Mouse (Mus musculus) embryonic facial prominence, embryonic 13.5 days (tissue): Measurements from ENCODE around the gene Uchl5. TPM values are rescaled to one million over a fixed set of nuclear protein-coding genes. Genes with fewer than 3 reads are reported as not detected.

Experiments used
- ATAC-seq: fragments of 200-750 bp; cut with Nextera tagmentation; 2 replicates; pipeline ENCODE4 v1.8.0; 2017; ENCODE audit warnings: low read depth; ENCODE audit not compliant: insufficient number of reproducible peaks, insufficient read depth, low FRiP score, low TSS enrichment
- H3K27ac ChIP-seq: fragments of 300-500 bp; sonication (generic); 2 replicates; pipeline ENCODE4 v1.5.1; 2015; ENCODE audit warnings: moderate library complexity, mild to moderate bottlenecking, inconsistent platforms
- H3K27me3 ChIP-seq: fragments of 300-500 bp; sonication (generic); 2 replicates; pipeline ENCODE4 v1.6.1; 2015; ENCODE audit warnings: mild to moderate bottlenecking, inconsistent platforms
- H3K36me3 ChIP-seq: fragments of 300-500 bp; sonication (generic); 2 replicates; pipeline ENCODE4 v1.6.1; 2015; ENCODE audit warnings: mild to moderate bottlenecking, inconsistent platforms
- H3K4me1 ChIP-seq: fragments of 300-500 bp; sonication (generic); 2 replicates; pipeline ENCODE4 v1.6.1; 2015; ENCODE audit warnings: inconsistent platforms
- H3K4me2 ChIP-seq: fragments of 300-500 bp; sonication (generic); 2 replicates; pipeline ENCODE4 v1.6.1; 2015; ENCODE audit warnings: moderate library complexity, mild to moderate bottlenecking, inconsistent platforms
- H3K4me3 ChIP-seq: fragments of 300-500 bp; sonication (generic); 2 replicates; pipeline ENCODE4 v1.5.1; 2015; ENCODE audit warnings: mild to moderate bottlenecking, inconsistent platforms
- H3K9ac ChIP-seq: fragments of 300-500 bp; sonication (generic); 2 replicates; pipeline ENCODE4 v1.6.1; 2015; ENCODE audit warnings: mild to moderate bottlenecking, inconsistent platforms
- H3K9me3 ChIP-seq: fragments of 300-500 bp; sonication (generic); 2 replicates; pipeline ENCODE4 v1.6.1; 2016; ENCODE audit warnings: inconsistent platforms
- WGBS: fragments of 180-500 bp; shearing (Covaris S2); methylation state at CpG from one replicate; pipeline ENCODE4 v1.1.7; 2015; ENCODE audit warnings: mixed read lengths; 5-methylcytosine and 5-hydroxymethylcytosine counted together
- polyA plus RNA-seq: library from polyadenylated mRNA; unstranded; fragments of >200 nt; fragmentation: Nextera tagmentation; extraction: Ambion mirVana; gene quantifications from 2 replicates; pipeline ENCODE4 v1.2.1, GENCODE M21; 2015

The Uchl5 gene
- 90.9 and 94.8 TPM in 2 replicates for polyA plus RNA-seq

DNA sequence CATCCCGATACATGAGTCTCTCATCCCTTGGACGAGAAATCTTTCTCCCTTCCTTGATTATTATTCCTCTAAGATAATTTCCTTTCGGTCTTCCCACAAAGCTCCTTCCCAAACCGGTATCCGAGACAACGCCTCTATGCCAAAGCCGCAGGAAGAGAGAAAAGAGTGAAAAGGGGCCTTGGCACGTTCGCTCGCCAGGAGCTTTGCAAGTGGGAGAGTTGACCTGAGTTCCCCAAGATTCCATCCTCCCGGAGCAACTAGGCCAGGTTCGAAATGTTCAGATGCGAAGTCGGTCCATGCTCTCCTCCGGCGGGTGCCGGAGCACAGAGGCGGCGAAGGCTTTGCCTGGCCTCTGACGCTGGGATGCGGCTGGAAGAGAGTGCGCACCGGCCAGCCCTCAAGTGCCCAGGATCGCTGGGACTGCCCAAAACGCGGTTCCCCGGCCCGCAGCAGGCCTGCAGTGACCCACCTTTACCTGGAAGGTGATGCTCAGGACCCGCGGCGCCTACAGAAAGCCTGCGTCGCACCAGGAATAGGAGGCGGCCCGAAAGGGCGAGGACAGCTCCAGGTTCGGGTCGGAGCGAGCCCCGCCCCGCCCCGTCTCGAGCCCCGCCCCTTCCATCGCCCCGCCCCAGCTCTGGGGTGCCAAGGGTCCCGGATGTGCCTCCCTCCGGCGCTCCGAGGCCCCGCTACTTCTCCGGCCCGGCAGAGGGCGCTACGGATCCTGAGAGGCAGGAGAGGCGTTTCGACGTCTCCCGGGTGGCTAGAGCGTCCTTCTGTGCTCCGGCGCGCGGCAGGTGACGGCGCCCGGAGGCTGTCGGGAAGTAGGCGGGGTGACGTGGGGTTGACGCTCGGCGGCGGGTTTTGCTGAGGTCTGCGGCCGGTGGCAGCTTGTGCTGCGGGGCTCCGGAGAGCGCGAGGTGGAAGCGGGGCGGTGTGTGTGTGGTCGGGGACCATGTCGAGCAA is at the start of gene Uchl5, which contains the start of gene Trove2:
Uchl5 (plus strand) TSS at position 827 of the 966 bp plus-strand sequence.
Trove2 (minus strand) TSS at position 623 of the 966 bp plus-strand sequence.
- H3K27me3 ChIP-seq, result no peaks in the 10 kb centered on the region
- peak; percentile 92 for ATAC-seq
- H3K9me3 ChIP-seq, result no peaks in the 10 kb centered on the region
- peaks cover 11% of the 10 kb centered on the region for H3K4me1 ChIP-seq
- peak within 1 kb of the TSS; percentile 89 for H3K4me3 ChIP-seq
- peak within 1 kb of the TSS; percentile 90 for H3K9ac ChIP-seq
- H3K27ac ChIP-seq, result peak within 1 kb of the TSS; percentile 77
- WGBS, result under 1% methylated on average over 83 of the region's 84 CpGs
- H3K36me3 ChIP-seq, result no peaks in the 10 kb centered on the region
- peak within 1 kb of the TSS; percentile 87 for H3K4me2 ChIP-seq

DNA sequence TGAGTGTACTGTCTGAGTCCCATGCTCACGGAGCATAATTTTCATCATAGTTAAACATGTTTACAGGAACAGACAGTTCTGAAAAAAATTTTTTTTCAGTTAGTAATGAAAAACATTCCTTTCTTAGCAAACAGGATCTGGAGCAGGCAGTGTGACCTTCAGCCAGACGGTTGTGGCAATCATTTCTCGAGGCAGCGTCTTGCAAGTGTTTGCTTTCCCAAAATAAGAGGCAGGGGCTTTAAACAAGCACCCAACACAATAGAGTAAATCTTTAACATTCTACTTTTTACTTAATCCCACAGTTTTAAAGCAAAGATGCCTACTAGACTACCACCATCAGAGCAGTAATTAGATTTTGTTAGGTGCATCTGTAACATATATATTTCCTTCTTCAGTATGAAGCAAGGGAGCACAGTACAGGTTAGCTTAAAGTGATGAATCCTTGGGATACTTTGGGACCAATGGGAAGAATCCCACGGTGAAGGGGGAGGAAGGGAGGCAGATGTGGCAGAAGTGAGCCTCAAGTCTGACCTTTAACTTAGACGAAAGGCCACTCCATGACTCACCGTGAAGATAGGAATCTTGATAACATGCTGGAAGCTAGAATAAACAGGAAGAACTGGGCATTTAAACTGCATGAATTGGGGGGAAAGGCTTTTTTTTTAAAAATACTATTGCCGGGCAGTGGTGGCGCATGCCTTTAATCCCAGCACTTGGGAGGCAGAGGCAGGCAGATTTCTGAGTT is 49.2 kb upstream of the Uchl5 start:
- WGBS, result 52% methylated on average over 9 of the region's 9 CpGs
- H3K9ac ChIP-seq, result no peak overlapping the region
- H3K4me1 ChIP-seq, result no peaks in the 10 kb centered on the region
- H3K27ac ChIP-seq, result no peak overlapping the region
- no peaks in the 10 kb centered on the region for H3K9me3 ChIP-seq
- H3K4me3 ChIP-seq, result no peak overlapping the region
- H3K36me3 ChIP-seq, result no peaks in the 10 kb centered on the region
- no peaks in the 10 kb centered on the region for H3K27me3 ChIP-seq
- ATAC-seq, result no peak
- no peak overlapping the region for H3K4me2 ChIP-seq

GRCm38 (mm10) chr1:143730899-143731298 is 46.2 kb upstream of the Uchl5 start:
- no peak overlapping the region for H3K27ac ChIP-seq
- H3K27me3 ChIP-seq, result no peaks in the 10 kb centered on the region
- no peaks in the 10 kb centered on the region for H3K9me3 ChIP-seq
- H3K4me2 ChIP-seq, result no peak overlapping the region
- 78% methylated on average over 2 of the region's 2 CpGs for WGBS
- no peak overlapping the region for H3K4me3 ChIP-seq
- no peaks in the 10 kb centered on the region for H3K4me1 ChIP-seq
- no peak for ATAC-seq
- H3K9ac ChIP-seq, result no peak overlapping the region
- H3K36me3 ChIP-seq, result no peaks in the 10 kb centered on the region

DNA sequence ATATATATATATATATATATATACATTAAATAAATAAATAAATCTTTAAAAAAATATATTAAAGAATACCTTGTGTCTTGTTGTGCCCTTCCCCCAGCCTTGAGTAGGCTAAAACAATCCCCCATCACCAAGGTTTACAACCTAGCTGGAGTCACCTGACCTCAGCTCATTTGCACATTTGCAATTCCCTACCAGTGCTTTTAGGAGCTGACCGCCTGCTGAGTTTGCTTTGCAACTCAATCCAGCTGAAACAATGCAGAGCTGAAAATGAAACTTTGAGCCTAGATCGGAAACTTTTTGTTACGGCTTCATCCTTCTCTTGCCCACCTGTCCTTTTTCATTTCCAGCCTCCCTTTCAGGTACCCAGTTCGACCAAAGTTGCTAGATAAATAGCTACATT is 45.4 kb upstream of the Uchl5 start:
- Histone ChIP-seq H3K9me3 (no peaks in the 10 kb centered on the region), H3K27me3 (no peaks in the 10 kb centered on the region), H3K9ac (no peak overlapping the region), H3K4me1 (no peaks in the 10 kb centered on the region), H3K4me3 (no peak overlapping the region), H3K36me3 (no peaks in the 10 kb centered on the region), H3K4me2 (no peak overlapping the region), H3K27ac (no peak overlapping the region)
- WGBS, result 50% methylated on average over 4 of the region's 4 CpGs
- ATAC-seq, result no peak

GRCm38 (mm10) chr1:143733914-143734410 is 43.1 kb upstream of the Uchl5 start:
- Histone ChIP-seq H3K4me2 (no peak overlapping the region), H3K9ac (no peak overlapping the region), H3K27me3 (no peaks in the 10 kb centered on the region), H3K4me1 (no peaks in the 10 kb centered on the region), H3K4me3 (no peak overlapping the region), H3K9me3 (no peaks in the 10 kb centered on the region), H3K27ac (no peak overlapping the region), H3K36me3 (no peaks in the 10 kb centered on the region)
- whole genome bisulfite sequencing, result 74% methylated on average over 5 of the region's 5 CpGs
- no peak for ATAC-seq

GRCm38 (mm10) chr1:143738811-143739210 is 38.3 kb upstream of the Uchl5 start:
- no peak for ATAC-seq

GRCm38 (mm10) chr1:143739361-143740350 is 37.4 kb upstream of the Uchl5 start:
- H3K27ac ChIP-seq, result peak overlapping the region; percentile 77
- peak overlapping the region; percentile 82 for H3K4me2 ChIP-seq
- H3K36me3 ChIP-seq, result peaks cover 17% of the 10 kb centered on the region
- no peaks in the 10 kb centered on the region for H3K27me3 ChIP-seq
- under 1% methylated on average over 60 of the region's 71 CpGs for WGBS
- H3K4me1 ChIP-seq, result peaks cover 5% of the 10 kb centered on the region; the same call in 1 of the 2 replicates
- peak; percentile 85 for ATAC-seq
- no peaks in the 10 kb centered on the region for H3K9me3 ChIP-seq
- H3K4me3 ChIP-seq, result peak overlapping the region; percentile 80
- H3K9ac ChIP-seq, result peak overlapping the region; percentile 85

More at GRCm38 (mm10) chr1:143738811-143739210, 38.3 kb upstream of the Uchl5 start:
- WGBS, result 24% methylated on average over 11 of the region's 11 CpGs
- Histone ChIP-seq H3K9ac (peak overlapping the region; percentile 85), H3K4me1 (peaks cover 5% of the 10 kb centered on the region; the same call in 1 of the 2 replicates), H3K4me2 (peak overlapping the region; percentile 82), H3K9me3 (no peaks in the 10 kb centered on the region), H3K36me3 (peaks cover 13% of the 10 kb centered on the region), H3K4me3 (peak overlapping the region; percentile 80), H3K27me3 (no peaks in the 10 kb centered on the region), H3K27ac (no peak overlapping the region)

DNA sequence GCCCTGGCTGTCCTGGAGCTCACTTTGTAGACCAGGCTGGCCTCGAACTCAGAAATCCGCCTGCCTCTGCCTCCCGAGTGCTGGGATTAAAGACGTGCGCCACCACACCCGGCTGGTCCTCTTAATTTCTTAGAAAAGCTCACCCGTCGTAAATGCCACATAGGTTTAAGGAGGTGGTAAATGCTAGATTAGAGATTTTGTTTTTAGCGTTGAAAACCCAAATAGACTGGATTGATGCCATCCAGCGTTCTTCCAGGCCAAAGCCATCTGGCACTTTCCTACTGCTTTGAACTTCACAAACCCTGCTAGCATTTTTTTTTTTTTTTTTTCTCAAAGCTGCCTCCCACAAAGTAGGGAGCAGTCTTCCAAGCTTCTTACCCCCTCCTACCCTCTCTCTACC is 36.5 kb upstream of the Uchl5 start:
- Histone ChIP-seq H3K27me3 (no peaks in the 10 kb centered on the region), H3K4me2 (peak overlapping the region; percentile 82), H3K27ac (no peak overlapping the region), H3K4me3 (no peak overlapping the region), H3K9me3 (no peaks in the 10 kb centered on the region), H3K4me1 (peaks cover 5% of the 10 kb centered on the region; the same call in 1 of the 2 replicates), H3K36me3 (peaks cover 25% of the 10 kb centered on the region), H3K9ac (no peak overlapping the region)
- no peak for ATAC-seq
- 90% methylated on average over 10 of the region's 10 CpGs for WGBS

DNA sequence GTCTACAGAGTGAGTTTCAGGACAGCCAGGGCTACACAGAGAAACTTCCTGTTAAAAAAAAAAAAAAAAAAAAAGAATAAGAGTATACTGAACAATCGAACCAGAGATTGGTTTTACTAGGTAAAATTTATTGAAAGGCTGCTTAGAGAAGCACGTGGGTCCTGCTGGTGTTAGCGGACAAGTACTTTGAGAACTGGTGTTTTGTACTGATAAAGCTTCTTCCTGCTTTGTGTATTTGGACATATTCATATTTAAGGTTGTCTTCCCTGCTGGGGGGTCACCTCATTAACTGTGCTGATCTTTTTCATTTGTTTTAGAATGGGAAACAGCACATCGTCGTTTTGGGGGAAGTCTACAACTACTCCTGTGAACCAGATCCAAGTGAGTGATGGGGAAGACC is 35.7 kb upstream of the Uchl5 start:
- Histone ChIP-seq H3K4me3 (no peak overlapping the region), H3K27me3 (no peaks in the 10 kb centered on the region), H3K9ac (no peak overlapping the region), H3K9me3 (no peaks in the 10 kb centered on the region), H3K36me3 (peaks cover 30% of the 10 kb centered on the region), H3K27ac (no peak overlapping the region), H3K4me2 (no peak overlapping the region), H3K4me1 (peaks cover 5% of the 10 kb centered on the region; the same call in 1 of the 2 replicates)
- ATAC-seq, result no peak
- 93% methylated on average over 5 of the region's 5 CpGs for WGBS

GRCm38 (mm10) chr1:143742186-143742585 is 34.9 kb upstream of the Uchl5 start:
- no peak overlapping the region for H3K27ac ChIP-seq
- no peak overlapping the region for H3K4me2 ChIP-seq
- 80% methylated on average over 6 of the region's 6 CpGs for WGBS
- no peak overlapping the region for H3K4me3 ChIP-seq
- H3K9me3 ChIP-seq, result no peaks in the 10 kb centered on the region
- H3K27me3 ChIP-seq, result no peaks in the 10 kb centered on the region
- ATAC-seq, result no peak
- H3K4me1 ChIP-seq, result peaks cover 5% of the 10 kb centered on the region; the same call in 1 of the 2 replicates
- H3K36me3 ChIP-seq, result peaks cover 36% of the 10 kb centered on the region
- no peak overlapping the region for H3K9ac ChIP-seq
